Mouse (Mus musculus) stomach, postnatal 0 days (tissue): Measurements from ENCODE around the gene Ambra1.

Experiments used
- CTCF ChIP-seq: IDR thresholded peaks from 2 replicates; pipeline ENCODE4 v1.5.1; 2016; ENCODE audit warnings: antibody characterized with exemption, low read depth, mild to moderate bottlenecking, moderate library complexity
- EP300 ChIP-seq: optimal IDR thresholded peaks from 2 replicates; pipeline ENCODE3; 2016; ENCODE audit warnings: antibody characterized with exemption

DNA sequence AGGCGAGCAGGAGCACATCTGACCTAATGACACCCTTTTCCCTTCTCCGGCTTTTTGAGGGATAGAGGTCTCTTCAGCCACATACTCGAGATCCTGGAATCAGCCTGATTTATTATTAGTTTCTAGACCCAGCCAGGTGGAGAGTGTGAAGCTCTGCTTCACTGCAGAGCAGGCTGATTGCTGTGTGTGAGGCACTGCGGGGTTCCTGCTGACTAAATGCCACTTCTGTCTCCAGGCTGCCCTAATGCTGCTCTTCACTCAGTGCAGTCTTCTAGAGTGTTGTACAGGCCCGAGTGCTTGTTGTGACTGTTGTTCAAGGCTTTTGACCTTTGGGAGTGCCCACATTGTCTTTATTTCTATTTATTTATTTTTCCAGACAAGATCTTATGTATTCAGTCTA is 172.4 kb downstream of the Ambra1 start:
- TF ChIP-seq CTCF (no peak), EP300 (no peak)
